Mouse (Mus musculus) ES-CJ7 (cell line): ENCODE results near the gene Cyp2b19.

Source experiments
- DNase-seq: peaks from one replicate; pipeline ENCODE4 v3.0.0; 2011; ENCODE audit warnings: low read depth, low spot score

Cyp2b19 gene

GRCm38 (mm10) chr7:26756842-26757241 is at the start of gene Cyp2b19:
TSS of gene Cyp2b19 (plus strand) at chr7:26757142.
- no peak for DNase-seq

- peak; percentile 64 for DNase-seq
Measured at GRCm38 (mm10) chr7:26711061-26711460, 45.9 kb upstream of the Cyp2b19 start.

GRCm38 (mm10) chr7:26738940-26739339 is 18.0 kb upstream of the Cyp2b19 start:
- DNase-seq, result peak; percentile 51

GRCm38 (mm10) chr7:26743948-26744347 is 13.0 kb upstream of the Cyp2b19 start:
- DNase-seq, result no peak

GRCm38 (mm10) chr7:26745486-26745885 is 11.5 kb upstream of the Cyp2b19 start:
- no peak for DNase-seq

GRCm38 (mm10) chr7:26767084-26767483 is 10.1 kb downstream of the Cyp2b19 start:
- DNase-seq, result peak; percentile 72

- no peak for DNase-seq
Measured at GRCm38 (mm10) chr7:26769881-26770470, 13.0 kb downstream of the Cyp2b19 start.

GRCm38 (mm10) chr7:26772866-26773586 is 16.1 kb downstream of the Cyp2b19 start:
- no peak for DNase-seq

- DNase-seq, result peak; percentile 79
Measured at GRCm38 (mm10) chr7:26775866-26776265, 18.9 kb downstream of the Cyp2b19 start.

GRCm38 (mm10) chr7:26777806-26778205 is 20.9 kb downstream of the Cyp2b19 start:
- DNase-seq, result no peak

GRCm38 (mm10) chr7:26778474-26778873 is 21.5 kb downstream of the Cyp2b19 start:
- peak; percentile 77 for DNase-seq

- no peak for DNase-seq
Measured at GRCm38 (mm10) chr7:26779799-26780416, 23.0 kb downstream of the Cyp2b19 start.

- DNase-seq, result peak; percentile 50
Measured at GRCm38 (mm10) chr7:26780510-26780909, 23.6 kb downstream of the Cyp2b19 start.

GRCm38 (mm10) chr7:26780998-26781766 is 24.2 kb downstream of the Cyp2b19 start:
- DNase-seq, result no peak

GRCm38 (mm10) chr7:26781767-26782131 is 24.8 kb downstream of the Cyp2b19 start:
- DNase-seq, result no peak

GRCm38 (mm10) chr7:26783163-26783562 is 26.2 kb downstream of the Cyp2b19 start:
- no peak for DNase-seq

- peak; percentile 63 for DNase-seq
Measured at GRCm38 (mm10) chr7:26786013-26786412, 29.1 kb downstream of the Cyp2b19 start.

- DNase-seq, result no peak
Measured at GRCm38 (mm10) chr7:26789984-26790383, 33.0 kb downstream of the Cyp2b19 start.

- no peak for DNase-seq
Measured at GRCm38 (mm10) chr7:26800104-26800503, 43.2 kb downstream of the Cyp2b19 start.

GRCm38 (mm10) chr7:26800996-26801395 is 44.1 kb downstream of the Cyp2b19 start:
- no peak for DNase-seq

GRCm38 (mm10) chr7:26808592-26808991 is 51.6 kb downstream of the Cyp2b19 start, which contains the start of gene Cyp2g1:
TSS of gene Cyp2g1 (plus strand) at chr7:26808892.
- DNase-seq, result no peak
